Mouse (Mus musculus): ENCODE measurements at regions not wholly inside any gene's neighbourhood (a gene's known extent, or its start where the extent isn't known, plus 50 kb on each side); places are given as distances from the start of the nearest gene placed in this dataset.

- Histone ChIP-seq H3K4me2 (ENCODE audit: low read depth) (no peak overlapping the region), H3K36me3 (ENCODE audit: control insufficient read depth, insufficient read depth) (peaks cover 8% of the 10 kb centered on the region), H3ac (ENCODE audit: control insufficient read depth, insufficient read length) (no peak overlapping the region), H3K27me3 (ENCODE audit: control insufficient read depth, insufficient read depth, insufficient read length) (no peaks in the 10 kb centered on the region), H3K4me3 (no peak overlapping the region), H3K79me2 (ENCODE audit: control insufficient read depth, insufficient read depth) (peaks cover 19% of the 10 kb centered on the region)
- no peak for TF ChIP-seq TCF12 (IDR thresholded peaks at IDR 0.05; ENCODE audit: insufficient read depth, poor library complexity, severe bottlenecking)
Observed at GRCm38 (mm10) chr15:62191641-62192040, 1268.8 kb upstream of the A1bg start.

GRCm38 (mm10) chr15:62190977-62191614 lies 1268.3 kb upstream of the A1bg start:
- no peaks in the 10 kb centered on the region for H3K27me3 ChIP-seq (ENCODE audit: control insufficient read depth, insufficient read depth, insufficient read length)
- no peak overlapping the region for H3K4me2 ChIP-seq (ENCODE audit: low read depth)
- peaks cover 5% of the 10 kb centered on the region for H3K36me3 ChIP-seq (ENCODE audit: control insufficient read depth, insufficient read depth)
- H3ac ChIP-seq (ENCODE audit: control insufficient read depth, insufficient read length), result no peak overlapping the region
- peaks cover 22% of the 10 kb centered on the region for H3K79me2 ChIP-seq (ENCODE audit: control insufficient read depth, insufficient read depth)
- H3K4me3 ChIP-seq, result no peak overlapping the region
- no peak for TF ChIP-seq TCF3 (IDR thresholded peaks at IDR 0.05; ENCODE audit: insufficient read length, low read depth)
- TF ChIP-seq TCF12 (IDR thresholded peaks at IDR 0.05; ENCODE audit: insufficient read depth, poor library complexity, severe bottlenecking), result no peak
- no peak for TF ChIP-seq E2F4 (IDR thresholded peaks at IDR 0.05; ENCODE audit: insufficient read depth)
- no peak for TF ChIP-seq POLR2AphosphoS2 (IDR thresholded peaks at IDR 0.05; ENCODE audit: insufficient read length, low read depth)
- no peak for TF ChIP-seq CEBPB (IDR thresholded peaks at IDR 0.05; ENCODE audit: insufficient read depth, poor library complexity, severe bottlenecking)
- no peak for TF ChIP-seq POLR2A (IDR thresholded peaks at IDR 0.05; ENCODE audit: insufficient read length, low read depth)
- TF ChIP-seq MYOG (IDR thresholded peaks at IDR 0.05; ENCODE audit: control insufficient read depth in 1 of 3, insufficient read depth in 1 of 3, insufficient read length in 2 of 3, low read depth in 2 of 3), result no peak
- no peak for TF ChIP-seq REST (IDR thresholded peaks at IDR 0.05; ENCODE audit: insufficient read depth, insufficient read length)
- no peak for TF ChIP-seq MYOD1 (IDR thresholded peaks at IDR 0.05; ENCODE audit: control insufficient read depth in 1 of 3, insufficient read length in 2 of 3, low read depth in 2 of 3)
- TF ChIP-seq USF1 (IDR thresholded peaks at IDR 0.05; ENCODE audit: low read depth), result no peak
- TF ChIP-seq MAX (IDR thresholded peaks at IDR 0.05; ENCODE audit: low read depth), result no peak
- no peak for TF ChIP-seq SRF (IDR thresholded peaks at IDR 0.05; ENCODE audit: control insufficient read depth, insufficient read length, low read depth)

- Histone ChIP-seq H3K79me2 (ENCODE audit: control insufficient read depth, insufficient read depth) (peaks cover 20% of the 10 kb centered on the region), H3ac (ENCODE audit: control insufficient read depth, insufficient read length) (no peak overlapping the region), H3K4me3 (no peak overlapping the region), H3K36me3 (ENCODE audit: control insufficient read depth, insufficient read depth) (peaks cover 4% of the 10 kb centered on the region), H3K27me3 (ENCODE audit: control insufficient read depth, insufficient read depth, insufficient read length) (no peaks in the 10 kb centered on the region), H3K4me2 (ENCODE audit: low read depth) (no peak overlapping the region)
- TF ChIP-seq SRF (IDR thresholded peaks at IDR 0.05; ENCODE audit: control insufficient read depth, insufficient read length, low read depth) (no peak), MYOG (IDR thresholded peaks at IDR 0.05; ENCODE audit: control insufficient read depth in 1 of 3, insufficient read depth in 1 of 3, insufficient read length in 2 of 3, low read depth in 2 of 3) (no peak), TCF12 (IDR thresholded peaks at IDR 0.05; ENCODE audit: insufficient read depth, poor library complexity, severe bottlenecking) (no peak)
Observed at GRCm38 (mm10) chr15:62190224-62190910, 1267.6 kb upstream of the A1bg start.

- Histone ChIP-seq H3K27me3 (ENCODE audit: control insufficient read depth, insufficient read depth, insufficient read length) (no peaks in the 10 kb centered on the region), H3K4me3 (no peak overlapping the region), H3ac (ENCODE audit: control insufficient read depth, insufficient read length) (no peak overlapping the region), H3K79me2 (ENCODE audit: control insufficient read depth, insufficient read depth) (peaks cover 19% of the 10 kb centered on the region), H3K4me2 (ENCODE audit: low read depth) (no peak overlapping the region), H3K36me3 (ENCODE audit: control insufficient read depth, insufficient read depth) (peaks cover 4% of the 10 kb centered on the region)
- TF ChIP-seq CEBPB (IDR thresholded peaks at IDR 0.05; ENCODE audit: insufficient read depth, poor library complexity, severe bottlenecking), result no peak
- TF ChIP-seq TCF3 (IDR thresholded peaks at IDR 0.05; ENCODE audit: insufficient read length, low read depth), result no peak
- no peak for TF ChIP-seq POLR2A (IDR thresholded peaks at IDR 0.05; ENCODE audit: insufficient read length, low read depth)
- TF ChIP-seq POLR2AphosphoS2 (IDR thresholded peaks at IDR 0.05; ENCODE audit: insufficient read length, low read depth), result no peak
- TF ChIP-seq USF1 (IDR thresholded peaks at IDR 0.05; ENCODE audit: low read depth), result no peak
- TF ChIP-seq TCF12 (IDR thresholded peaks at IDR 0.05; ENCODE audit: insufficient read depth, poor library complexity, severe bottlenecking), result no peak
- TF ChIP-seq MYOG (IDR thresholded peaks at IDR 0.05; ENCODE audit: control insufficient read depth in 1 of 3, insufficient read depth in 1 of 3, insufficient read length in 2 of 3, low read depth in 2 of 3), result no peak
- TF ChIP-seq REST (IDR thresholded peaks at IDR 0.05; ENCODE audit: insufficient read depth, insufficient read length), result no peak
- TF ChIP-seq MAX (IDR thresholded peaks at IDR 0.05; ENCODE audit: low read depth), result no peak
- TF ChIP-seq MYOD1 (IDR thresholded peaks at IDR 0.05; ENCODE audit: control insufficient read depth in 1 of 3, insufficient read length in 2 of 3, low read depth in 2 of 3), result no peak
- no peak for TF ChIP-seq E2F4 (IDR thresholded peaks at IDR 0.05; ENCODE audit: insufficient read depth)
- TF ChIP-seq SRF (IDR thresholded peaks at IDR 0.05; ENCODE audit: control insufficient read depth, insufficient read length, low read depth), result no peak
Observed at GRCm38 (mm10) chr15:62189565-62190181, 1266.9 kb upstream of the A1bg start.

- Histone ChIP-seq H3ac (ENCODE audit: control insufficient read depth, insufficient read length) (no peak overlapping the region), H3K4me2 (ENCODE audit: low read depth) (no peak overlapping the region), H3K79me2 (ENCODE audit: control insufficient read depth, insufficient read depth) (peaks cover 11% of the 10 kb centered on the region), H3K36me3 (ENCODE audit: control insufficient read depth, insufficient read depth) (no peaks in the 10 kb centered on the region), H3K27me3 (ENCODE audit: control insufficient read depth, insufficient read depth, insufficient read length) (no peaks in the 10 kb centered on the region), H3K4me3 (no peak overlapping the region)
- no peak for TF ChIP-seq MAX (IDR thresholded peaks at IDR 0.05; ENCODE audit: low read depth)
Observed at GRCm38 (mm10) chr15:62186548-62186947, 1263.7 kb upstream of the A1bg start.
